Mouse (Mus musculus) gonadal fat pad, adult 2 months (tissue): ENCODE measurements at regions not wholly inside any gene's neighbourhood (a gene's known extent, or its start where the extent isn't known, plus 50 kb on each side); places are given as distances from the start of the nearest gene placed in this dataset.
"Not testable (repeated sequence)": the region's sequence is repeated elsewhere in the genome, so short reads cannot be mapped to it uniquely, and the experiment has no call there.

Experiments used
- DNase-seq: peaks from one replicate; pipeline ENCODE4 v3.0.0-alpha.2; 2012; ENCODE audit warnings: low read depth

- DNase-seq: not testable (repeated sequence)
Observed at GRCm38 (mm10) chr10:117448783-117449182, 69.0 kb upstream of the Cpsf6 start.

GRCm38 (mm10) chr10:117447626-117448025, 67.8 kb upstream of the Cpsf6 start:
- DNase-seq: no peak

- no peak for DNase-seq
Observed at GRCm38 (mm10) chr10:117447206-117447605, 67.4 kb upstream of the Cpsf6 start.

DNA sequence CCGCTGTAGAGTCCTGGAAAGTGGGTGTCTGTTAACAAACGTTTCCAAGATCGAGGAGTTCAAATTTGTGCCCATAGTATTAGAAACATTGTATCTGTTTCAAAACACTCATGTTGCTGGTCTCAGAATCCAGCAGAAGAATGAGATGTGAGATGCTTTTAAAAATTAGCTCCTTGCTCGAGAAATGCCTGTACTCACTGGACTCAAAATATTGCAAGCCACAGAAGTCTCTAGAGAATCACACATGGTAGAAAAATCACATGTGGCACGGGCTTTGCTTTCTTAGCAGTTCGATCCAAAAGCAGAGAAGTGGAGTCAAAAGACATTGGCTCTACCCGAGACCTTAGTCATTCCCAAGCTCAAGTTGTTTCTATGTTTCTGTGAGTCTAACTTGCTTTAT, 67.0 kb upstream of the Cpsf6 start:
- no peak for DNase-seq

DNA sequence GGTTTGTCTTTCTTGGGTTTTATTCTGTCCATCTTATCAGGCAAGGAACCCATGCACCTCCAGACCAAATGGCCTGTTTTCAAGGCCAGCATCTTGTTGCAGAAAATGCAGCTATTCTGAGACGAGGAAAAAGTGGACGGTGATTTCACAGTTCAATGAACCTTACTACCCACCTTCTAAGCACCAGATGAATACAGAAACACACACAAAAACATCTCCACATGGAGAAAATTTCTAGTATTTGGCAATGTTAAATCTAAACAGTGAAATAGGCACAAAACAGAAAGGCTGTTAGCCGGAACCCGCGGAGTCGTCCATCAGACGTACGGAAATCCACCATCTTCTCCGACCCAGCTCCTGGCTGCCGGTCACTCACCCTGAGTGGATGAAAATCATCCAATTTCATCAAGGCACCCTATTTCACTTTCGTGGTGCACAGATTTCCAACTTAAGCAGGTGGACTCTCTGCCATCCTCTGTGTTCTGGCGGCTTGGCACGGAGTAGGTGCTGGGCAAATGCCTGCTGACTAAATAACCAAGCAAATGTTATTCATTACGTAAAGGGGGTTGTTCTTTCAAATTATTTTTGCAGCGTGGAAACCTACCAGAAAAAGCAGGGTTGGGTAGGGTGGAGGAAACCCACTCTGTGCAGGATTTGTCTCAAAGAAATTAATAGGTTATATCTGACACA, 66.1 kb upstream of the Cpsf6 start:
- no peak for DNase-seq

GRCm38 (mm10) chr10:117445181-117445790, 65.5 kb upstream of the Cpsf6 start:
- DNase-seq: no peak

DNA sequence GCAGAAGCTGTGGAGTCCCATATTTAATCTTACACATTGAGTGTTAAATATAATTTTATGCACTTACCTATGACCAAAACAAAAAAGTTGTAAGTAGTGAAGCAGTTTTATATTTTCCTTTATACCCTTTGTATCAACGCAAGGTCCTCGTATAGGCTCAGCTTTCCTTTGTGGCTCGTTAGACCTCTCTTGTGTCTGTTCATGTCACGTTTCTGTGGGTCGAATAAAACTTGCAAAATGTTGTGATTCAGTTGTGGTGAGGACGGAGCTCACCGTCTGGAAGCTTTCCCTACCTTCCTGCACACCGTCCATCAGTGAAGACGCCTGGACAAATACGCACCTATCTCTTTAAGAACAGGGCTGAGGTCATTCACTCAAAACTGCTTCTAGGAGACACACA, 64.9 kb upstream of the Cpsf6 start:
- no peak for DNase-seq

GRCm38 (mm10) chr10:117443426-117444350, 63.9 kb upstream of the Cpsf6 start:
- no peak for DNase-seq

GRCm38 (mm10) chr10:117441979-117442803, 62.4 kb upstream of the Cpsf6 start:
- no peak for DNase-seq

DNA sequence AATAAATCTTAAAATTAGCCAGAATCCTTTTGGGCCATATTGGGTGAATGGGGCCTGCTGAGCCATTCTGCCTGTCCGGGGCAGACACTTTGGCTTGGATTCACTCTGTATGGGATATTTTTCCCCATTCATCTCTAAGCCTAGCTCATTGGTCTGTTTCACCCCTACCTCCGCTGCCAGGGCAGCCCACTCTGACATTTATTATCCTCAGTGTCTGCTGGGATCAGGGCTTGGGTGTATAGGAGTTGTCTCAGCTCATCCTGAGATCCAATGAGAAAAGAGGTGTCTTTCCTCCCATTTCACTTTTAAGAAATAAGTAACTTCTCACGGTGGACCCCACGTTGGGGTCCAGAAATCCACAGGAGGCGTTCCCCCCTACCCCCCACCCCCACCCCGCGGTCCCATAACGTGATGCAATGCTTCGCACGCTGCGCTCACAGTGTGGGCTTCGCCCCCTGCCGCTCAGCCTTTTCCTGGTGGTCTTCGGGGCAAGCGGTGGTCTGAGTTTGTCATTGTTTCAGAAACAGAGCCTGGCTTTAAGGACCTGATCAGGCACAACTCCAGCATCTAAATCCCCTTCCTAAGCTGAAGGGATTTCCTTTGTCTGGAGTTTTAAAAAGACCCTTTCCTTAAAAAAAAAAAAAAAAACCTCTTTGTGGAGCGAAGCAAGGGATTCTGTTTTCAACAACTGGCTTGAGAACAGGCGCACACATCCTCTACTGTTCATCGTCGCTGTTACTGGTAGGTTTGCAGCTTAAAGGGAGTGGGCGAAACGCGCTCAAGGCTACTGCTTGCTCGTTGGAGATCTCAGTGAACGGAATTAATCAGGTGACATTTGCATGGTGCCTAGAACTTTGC, 61.5 kb upstream of the Cpsf6 start:
- no peak for DNase-seq

- no peak for DNase-seq
Observed at GRCm38 (mm10) chr10:117440225-117440976, 60.6 kb upstream of the Cpsf6 start.

- DNase-seq: no peak
Observed at GRCm38 (mm10) chr10:117439206-117440110, 59.6 kb upstream of the Cpsf6 start.

- no peak for DNase-seq
Observed at GRCm38 (mm10) chr10:117438614-117439193, 58.9 kb upstream of the Cpsf6 start.

- DNase-seq: no peak
Observed at GRCm38 (mm10) chr10:117437970-117438369, 58.2 kb upstream of the Cpsf6 start.

- DNase-seq: no peak
Observed at GRCm38 (mm10) chr10:117436875-117437715, 57.3 kb upstream of the Cpsf6 start.

DNA sequence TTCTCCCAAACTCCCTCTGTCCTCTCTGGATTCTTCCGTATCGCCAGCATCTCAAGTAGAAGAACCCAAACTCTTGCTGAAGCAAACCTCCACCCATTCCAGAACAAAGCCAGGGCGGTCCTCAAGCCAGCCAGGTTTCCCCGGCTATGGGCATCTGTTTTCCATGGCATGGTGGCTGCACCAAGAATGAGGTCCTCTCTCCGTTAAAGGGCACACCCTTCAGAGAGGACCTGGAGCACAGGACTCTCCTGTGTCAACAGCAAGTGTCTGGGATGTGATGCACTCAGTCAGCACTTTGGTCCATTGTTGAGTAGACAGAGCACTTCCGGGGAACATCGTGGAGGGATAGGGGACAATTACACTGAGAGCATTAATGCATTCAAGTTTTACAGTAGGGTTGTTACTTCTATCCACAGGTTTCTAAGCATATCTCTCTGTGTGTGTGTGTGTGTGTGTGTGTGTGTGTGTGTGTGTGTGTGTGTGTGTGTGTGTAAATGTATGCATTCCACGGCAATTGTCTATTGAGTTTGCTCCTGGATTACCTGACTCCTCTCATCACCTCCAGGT, 56.6 kb upstream of the Cpsf6 start:
- DNase-seq: no peak

DNA sequence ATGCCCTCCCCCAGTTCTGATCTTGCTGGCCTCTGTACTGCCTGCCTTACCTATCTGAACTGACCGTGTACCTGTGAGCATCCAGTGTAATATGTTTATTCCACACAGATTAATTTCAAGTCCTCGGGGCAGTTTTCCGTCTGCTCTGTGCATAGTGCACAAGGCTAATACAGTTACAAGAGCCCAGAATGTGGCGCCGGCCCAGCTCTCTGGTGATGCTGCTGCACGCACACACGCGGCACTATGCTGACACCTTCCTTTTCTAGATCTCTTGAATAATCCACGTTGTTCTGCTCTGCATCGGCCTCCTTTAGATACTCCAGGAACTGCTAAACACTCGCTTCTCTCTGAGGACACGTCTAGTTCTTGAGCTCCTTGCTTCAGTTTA, 55.9 kb upstream of the Cpsf6 start:
- DNase-seq: no peak
